Mouse (Mus musculus) neutrophil, adult 5-6 weeks (primary cell): Measurements from ENCODE around the gene Lrp2. TPM values are rescaled to one million over a fixed set of nuclear protein-coding genes. Genes with fewer than 3 reads are reported as not detected.

Source experiments
- ATAC-seq: fragments of 151-379, 151-347 bp; 2 replicates; pipeline ENCODE4 v1.8.0; 2017; ENCODE audit warnings: mild to moderate bottlenecking, moderate TSS enrichment; ENCODE audit not compliant: insufficient number of reproducible peaks, poor library complexity, low FRiP score, severe bottlenecking; ENCODE audit errors: extremely low read depth
- total RNA-seq: library from RNA; stranded (forward); fragments of 200-1000 nt; gene quantifications from 2 replicates; pipeline ENCODE4 v1.2.3, GENCODE M21; 2017

Gene Lrp2
- total RNA-seq, 1 experiment from 2014 or later = not detected

- peak; percentile 83 for ATAC-seq
These were observed 157.7 kb downstream of the Lrp2 start for GRCm38 (mm10) chr2:69428116-69428515.

- no peak for ATAC-seq
These were observed 158.7 kb downstream of the Lrp2 start for GRCm38 (mm10) chr2:69427141-69427540.

GRCm38 (mm10) chr2:69426081-69426480 lies 159.8 kb downstream of the Lrp2 start:
- ATAC-seq = no peak

DNA sequence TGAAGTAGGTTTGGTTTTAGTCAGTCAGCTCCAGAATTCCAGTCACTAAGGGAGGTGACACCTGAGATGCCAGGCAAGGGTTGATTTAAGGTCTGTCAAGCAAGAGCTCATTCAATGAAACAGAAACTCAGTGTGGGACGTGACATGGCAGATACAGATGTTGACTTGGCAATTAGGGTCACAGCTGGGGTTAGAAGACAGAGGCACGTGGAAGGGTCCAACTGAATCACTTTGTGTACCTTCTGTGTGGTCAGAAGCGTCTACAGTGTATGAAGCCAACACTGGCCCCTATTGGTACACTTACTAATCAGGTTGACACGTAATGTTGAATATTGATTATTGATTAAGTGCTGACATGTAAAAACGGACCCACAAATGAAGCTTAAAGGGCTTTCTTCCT lies 161.0 kb downstream of the Lrp2 start:
- ATAC-seq = no peak

DNA sequence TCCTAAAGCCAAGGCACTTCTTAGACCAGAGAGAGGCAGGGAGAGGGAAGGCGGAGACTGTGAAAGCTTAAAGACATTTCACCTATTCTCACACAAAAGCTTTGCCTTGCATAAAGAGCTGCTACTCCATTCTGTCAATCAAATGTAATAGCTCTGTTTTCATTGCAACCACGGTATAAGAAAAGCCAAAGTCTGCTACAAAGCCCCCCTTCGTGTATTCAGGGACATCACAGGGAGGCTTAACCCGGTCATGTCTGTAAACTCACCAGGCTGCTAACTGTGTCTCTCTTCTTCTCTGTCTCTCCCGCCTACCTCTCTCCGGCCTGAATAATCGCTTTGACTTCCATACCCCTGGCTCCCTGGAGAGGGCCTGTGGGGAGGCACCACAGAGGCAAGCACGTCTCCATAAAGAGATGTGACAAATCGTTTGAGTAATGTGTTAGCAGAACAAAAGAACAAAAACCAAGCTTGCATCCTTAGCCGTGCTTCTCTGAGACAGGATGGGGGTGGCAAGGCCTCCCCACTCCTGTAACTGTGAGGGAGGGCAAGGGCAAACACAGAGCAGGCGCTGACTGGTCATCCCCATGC lies 167.5 kb downstream of the Lrp2 start:
- no peak for ATAC-seq

DNA sequence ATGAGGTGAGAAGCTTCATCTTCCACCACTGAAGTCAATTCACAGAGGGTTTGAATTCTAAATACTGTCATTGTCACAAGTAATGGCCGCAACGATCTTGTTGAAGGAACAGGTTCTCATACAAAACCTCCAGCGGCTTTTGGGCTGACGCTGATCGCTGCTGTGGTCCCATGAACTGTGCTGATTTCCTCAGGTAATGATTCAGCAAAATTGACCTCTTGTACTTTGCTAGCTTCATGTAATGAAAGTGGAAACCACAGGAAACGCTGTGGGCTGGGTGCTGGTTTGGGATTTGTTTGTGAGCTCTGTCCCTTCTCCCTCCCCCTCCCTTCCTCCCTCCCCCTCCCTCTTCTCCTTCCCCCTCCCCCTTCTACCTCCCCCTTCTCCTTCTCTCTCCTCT lies 170.8 kb downstream of the Lrp2 start:
- peak; percentile 81 for ATAC-seq

DNA sequence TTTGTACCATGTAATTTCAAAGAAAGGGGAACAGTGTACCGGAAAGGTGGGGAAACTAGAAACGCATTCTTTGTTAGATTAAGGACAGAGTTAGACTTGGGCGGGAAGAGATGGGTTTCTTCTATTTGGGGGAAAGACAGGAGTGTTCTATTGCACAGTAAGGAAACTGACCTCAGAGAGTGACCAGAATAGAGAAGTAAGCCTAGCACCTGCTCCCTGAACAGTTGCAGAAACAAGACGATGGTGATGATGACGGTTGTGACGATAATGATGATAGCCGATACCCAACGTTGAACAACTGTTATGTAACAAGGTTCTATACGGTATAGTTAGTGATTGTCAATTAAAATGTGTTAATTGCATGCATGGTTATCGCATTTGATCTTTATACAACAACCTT lies 171.3 kb downstream of the Lrp2 start:
- ATAC-seq = peak; percentile 75

DNA sequence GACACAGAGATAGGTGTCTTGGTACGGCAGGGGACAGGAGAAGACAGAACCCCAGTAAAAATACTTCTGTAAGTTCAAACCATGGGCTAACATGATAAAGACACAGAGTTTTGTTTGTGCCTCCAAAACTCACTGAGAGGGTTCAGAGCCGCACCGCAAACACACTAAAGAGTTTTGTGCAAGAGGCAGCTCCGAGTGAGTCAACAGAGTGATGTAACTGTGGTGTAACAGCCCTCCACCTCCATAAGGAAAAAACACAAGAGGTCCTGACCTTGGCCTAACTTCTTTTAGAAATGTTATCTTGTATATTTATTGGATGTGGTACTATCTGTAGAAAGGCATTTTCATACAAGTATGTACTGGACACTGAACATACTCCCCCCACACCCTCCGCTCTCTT lies 180.2 kb downstream of the Lrp2 start:
- ATAC-seq = peak; percentile 87

DNA sequence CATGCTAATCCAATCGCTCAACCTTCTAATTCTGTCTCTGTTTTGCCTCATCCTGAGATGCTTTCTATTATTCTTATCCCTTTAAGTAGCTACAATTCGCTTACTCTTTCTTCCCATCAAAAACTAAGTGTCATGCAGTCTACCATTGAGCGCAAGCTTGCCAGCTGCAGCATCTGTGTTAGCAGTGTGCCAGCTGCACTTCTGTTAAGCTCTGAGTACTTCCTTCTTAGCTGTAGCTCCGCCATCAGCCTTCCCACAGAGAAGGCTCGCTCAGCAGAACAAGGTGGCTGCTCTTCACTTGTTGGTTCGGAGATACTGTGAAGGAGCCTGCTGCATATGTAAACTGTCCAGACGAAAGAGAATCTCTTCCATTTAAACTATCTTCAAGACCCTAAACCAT lies 183.6 kb downstream of the Lrp2 start:
- ATAC-seq = no peak

DNA sequence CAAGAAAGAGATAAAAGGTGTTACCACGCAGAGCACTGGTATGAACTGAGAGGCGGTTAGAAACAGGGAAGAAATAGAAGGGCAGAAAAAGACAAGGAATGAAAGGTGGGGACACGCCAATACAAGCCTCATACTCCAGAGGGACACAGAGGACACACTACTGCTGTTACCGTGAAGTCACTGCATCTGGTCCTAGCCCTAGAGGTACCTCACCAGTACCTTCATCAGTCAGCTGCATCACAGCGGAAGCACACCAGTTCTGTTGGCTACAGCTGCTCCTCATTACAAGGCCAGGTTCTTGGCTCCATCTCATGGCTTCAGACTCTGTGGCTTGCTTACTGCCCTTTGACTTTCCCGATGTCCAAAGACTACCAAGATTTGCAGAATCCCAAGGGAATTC lies 184.0 kb downstream of the Lrp2 start:
- ATAC-seq = no peak

- ATAC-seq = no peak
These were observed 184.8 kb downstream of the Lrp2 start for GRCm38 (mm10) chr2:69400866-69401604.

- no peak for ATAC-seq
These were observed 189.0 kb downstream of the Lrp2 start for GRCm38 (mm10) chr2:69396760-69397435.

- ATAC-seq = no peak
These were observed 190.1 kb downstream of the Lrp2 start for GRCm38 (mm10) chr2:69395597-69396248.

- peak; percentile 39; the same call in 1 of the 2 replicates for ATAC-seq
These were observed 191.9 kb downstream of the Lrp2 start for GRCm38 (mm10) chr2:69393947-69394346.

DNA sequence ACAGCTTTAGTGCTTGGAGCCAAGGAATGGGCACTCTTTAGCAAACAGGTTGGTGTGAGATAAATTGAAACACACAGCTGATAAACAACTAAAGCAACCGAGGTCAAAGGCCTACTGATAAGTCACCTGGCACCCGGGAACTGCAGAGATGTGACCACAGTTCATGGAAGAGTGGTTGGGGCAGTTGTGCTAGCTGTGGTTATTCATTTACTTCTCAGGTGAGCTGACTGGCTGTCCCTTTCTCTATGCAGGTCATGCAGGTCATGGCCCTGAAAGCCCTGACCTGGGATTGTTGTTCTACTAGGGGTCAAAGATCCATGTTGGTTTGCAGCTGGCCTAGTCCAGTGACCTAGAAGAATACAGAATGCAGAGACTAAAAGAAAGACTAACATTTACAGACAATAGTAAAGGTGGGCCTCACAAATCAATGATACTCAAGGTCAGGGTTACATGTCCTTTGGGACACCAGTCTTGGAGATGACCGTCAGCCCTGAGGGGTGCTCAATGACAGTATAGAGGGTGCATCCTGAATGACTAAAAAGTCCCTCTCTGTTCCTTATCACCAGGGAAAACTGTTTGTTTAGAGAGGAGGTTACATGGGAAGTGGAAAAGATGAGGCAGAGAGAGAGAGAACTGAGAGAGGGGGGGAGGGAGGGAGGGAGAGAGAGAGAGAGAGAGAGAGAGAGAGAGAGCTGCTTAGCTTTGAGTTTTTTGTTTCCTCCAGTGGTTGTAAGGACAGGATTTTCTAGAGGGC lies 199.6 kb downstream of the Lrp2 start:
- no peak for ATAC-seq

DNA sequence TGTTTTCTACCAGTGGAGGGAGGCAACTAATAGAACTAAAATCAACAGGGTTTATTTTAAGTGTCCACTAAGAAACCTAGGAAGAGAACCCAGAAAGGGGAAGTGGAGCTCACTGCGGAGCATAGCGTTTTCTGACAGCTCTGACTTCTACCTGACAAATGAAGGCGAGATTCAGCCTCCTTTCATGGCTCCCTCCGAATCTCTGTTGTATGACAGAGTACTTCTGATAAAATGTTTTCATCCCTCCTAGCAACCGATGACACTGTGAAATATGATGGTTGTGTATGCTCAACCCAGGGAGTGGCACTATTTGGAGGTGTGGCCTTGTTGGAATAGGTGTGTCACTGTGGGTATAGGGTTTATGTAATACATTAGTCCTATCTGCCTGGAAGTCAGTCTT lies 203.0 kb downstream of the Lrp2 start:
- ATAC-seq = peak; percentile 67

GRCm38 (mm10) chr2:69381740-69382139 lies 204.1 kb downstream of the Lrp2 start:
- peak; percentile 58 for ATAC-seq

- ATAC-seq = peak; percentile 90
These were observed 205.6 kb downstream of the Lrp2 start, which contains the start of gene Dhrs9 for GRCm38 (mm10) chr2:69380281-69380680. Dhrs9 (plus strand) TSS chr2:69380445.

DNA sequence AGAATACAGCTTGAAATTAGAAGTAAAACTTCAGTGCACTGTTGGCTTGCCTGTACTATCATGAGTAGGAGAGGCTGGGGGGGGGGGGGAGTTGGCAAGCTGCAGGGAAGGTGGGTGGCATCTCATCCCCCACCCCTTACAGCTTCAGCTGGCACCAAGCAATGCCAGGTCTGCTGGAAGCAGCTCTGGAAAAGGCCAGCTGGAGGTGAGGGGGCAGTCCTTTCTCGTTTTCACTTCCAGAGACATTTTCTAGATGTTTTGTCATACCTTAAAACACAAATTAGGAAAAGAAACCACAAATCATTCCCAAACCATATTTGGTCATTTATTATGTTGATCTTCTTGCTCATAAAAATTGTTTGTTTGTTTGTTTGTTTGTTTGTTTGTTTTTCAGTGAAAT lies 206.1 kb downstream of the Lrp2 start:
- ATAC-seq = no peak
